Mouse (Mus musculus) kidney, postnatal 4 days (tissue): ENCODE data around the gene Gm20767.
"Not testable (repeated sequence)": the region's sequence is repeated elsewhere in the genome, so short reads cannot be mapped to it uniquely, and the experiment has no call there.

ENCODE experiments used
- DNase-seq, 2 experiments: peaks; one replicate each; pipeline ENCODE4 v3.0.0; 2021; ENCODE audit warnings: mixed read lengths in 2 of 2

The Gm20767 gene

GRCm38 (mm10) chr13:120139946-120140345 is at the start of gene Gm20767:
Gene Gm20767 (plus strand): TSS chr13:120140246.
- DNase-seq = not testable (repeated sequence)

DNA sequence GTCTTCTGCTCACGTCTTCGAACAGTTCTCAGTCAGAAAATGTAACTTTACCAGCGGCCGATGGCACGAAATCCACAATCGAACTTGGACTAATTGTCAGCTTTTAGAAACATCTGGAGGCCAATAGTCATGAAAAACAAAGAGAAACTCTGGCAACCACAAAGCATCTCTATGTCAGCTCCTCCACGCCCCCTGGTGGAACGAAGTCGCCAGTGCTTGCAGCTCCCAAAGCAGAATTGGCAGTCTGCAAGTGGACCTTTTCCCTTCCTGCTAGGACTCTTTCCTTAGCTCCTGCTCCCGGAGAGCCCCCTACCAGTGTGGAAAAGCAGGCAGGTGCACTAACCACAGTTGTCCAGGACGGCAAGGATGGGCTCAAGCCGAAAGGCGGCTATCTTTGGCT is 47.1 kb upstream of the Gm20767 start:
- DNase-seq = not testable (repeated sequence)

DNA sequence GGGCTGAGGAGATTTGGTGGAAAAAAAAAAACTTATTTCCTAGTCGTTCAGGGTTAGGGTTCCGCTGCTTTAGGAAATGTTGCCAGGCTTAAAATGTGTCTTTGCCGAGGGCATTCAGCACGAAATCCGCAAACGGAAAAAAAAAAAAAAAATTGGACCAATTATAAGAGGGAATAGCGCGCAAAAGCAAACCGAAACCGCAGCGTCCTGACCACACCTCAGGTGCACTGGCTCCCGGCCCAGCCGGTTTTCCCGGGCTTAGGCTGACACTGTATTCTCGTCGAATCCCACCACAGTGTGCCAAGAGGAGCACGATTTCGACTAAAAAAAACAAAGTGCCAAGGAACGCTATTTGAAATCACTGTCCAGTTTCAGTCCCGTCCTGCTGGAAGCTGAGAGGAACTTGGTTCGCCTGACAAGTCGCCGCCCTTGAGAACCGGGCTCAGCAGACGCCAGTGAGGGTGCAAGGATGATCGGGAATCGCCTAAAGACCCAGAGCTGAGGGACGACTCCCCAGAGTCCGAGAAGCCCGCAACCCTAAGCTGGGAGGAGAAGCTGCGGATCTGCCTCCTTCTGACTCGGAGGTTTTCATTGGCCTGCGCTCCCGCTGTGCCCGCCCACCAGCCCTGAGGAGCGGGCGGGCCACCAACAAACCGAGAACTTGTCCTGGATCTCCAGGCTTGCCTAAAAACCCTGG is 43.7 kb upstream of the Gm20767 start:
- peak; percentile 5 to 16 for DNase-seq

DNA sequence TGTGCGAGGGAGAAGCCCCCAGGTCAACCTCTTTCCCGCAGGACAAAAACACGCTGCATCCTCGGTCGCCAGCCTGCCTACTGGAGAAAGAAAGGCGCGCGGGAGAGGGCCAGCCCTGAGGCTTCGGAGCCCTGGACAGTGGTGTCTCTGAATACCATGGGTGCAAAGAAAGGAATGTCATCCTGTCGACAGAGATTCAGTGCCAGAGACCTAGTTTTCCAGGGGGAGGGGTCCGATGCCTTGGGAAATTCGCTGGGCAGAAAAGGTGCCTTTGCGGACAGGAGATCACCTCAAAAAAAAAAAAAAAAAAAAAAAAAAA is 43.1 kb upstream of the Gm20767 start:
- DNase-seq = not testable (repeated sequence)

- not testable (repeated sequence) for DNase-seq
Measured at GRCm38 (mm10) chr13:120099327-120099726, 40.7 kb upstream of the Gm20767 start.

- DNase-seq = not testable (repeated sequence)
Measured at GRCm38 (mm10) chr13:120106504-120106903, 33.5 kb upstream of the Gm20767 start.

GRCm38 (mm10) chr13:120107000-120107399 is 33.0 kb upstream of the Gm20767 start:
- DNase-seq = not testable (repeated sequence)

DNA sequence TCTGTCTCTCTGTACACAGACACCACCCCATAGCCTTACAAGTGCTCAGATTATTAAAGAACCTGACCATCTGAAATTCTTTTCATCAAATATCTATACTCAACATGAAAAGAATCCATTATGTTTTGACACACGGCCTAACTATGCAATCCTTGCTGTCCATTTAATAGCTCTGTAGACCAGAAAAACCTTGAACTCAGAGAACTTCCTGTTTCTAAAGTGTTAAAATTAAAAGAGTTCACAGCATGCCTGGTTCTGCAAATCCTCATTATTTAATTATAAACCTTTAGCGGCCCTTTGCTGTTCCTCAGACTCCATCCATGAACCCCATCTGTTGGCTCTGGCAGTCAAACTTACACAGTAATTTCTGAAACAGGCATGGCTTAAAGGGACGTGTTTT is 2.3 kb downstream of the Gm20767 start:
- DNase-seq = not testable (repeated sequence)

DNA sequence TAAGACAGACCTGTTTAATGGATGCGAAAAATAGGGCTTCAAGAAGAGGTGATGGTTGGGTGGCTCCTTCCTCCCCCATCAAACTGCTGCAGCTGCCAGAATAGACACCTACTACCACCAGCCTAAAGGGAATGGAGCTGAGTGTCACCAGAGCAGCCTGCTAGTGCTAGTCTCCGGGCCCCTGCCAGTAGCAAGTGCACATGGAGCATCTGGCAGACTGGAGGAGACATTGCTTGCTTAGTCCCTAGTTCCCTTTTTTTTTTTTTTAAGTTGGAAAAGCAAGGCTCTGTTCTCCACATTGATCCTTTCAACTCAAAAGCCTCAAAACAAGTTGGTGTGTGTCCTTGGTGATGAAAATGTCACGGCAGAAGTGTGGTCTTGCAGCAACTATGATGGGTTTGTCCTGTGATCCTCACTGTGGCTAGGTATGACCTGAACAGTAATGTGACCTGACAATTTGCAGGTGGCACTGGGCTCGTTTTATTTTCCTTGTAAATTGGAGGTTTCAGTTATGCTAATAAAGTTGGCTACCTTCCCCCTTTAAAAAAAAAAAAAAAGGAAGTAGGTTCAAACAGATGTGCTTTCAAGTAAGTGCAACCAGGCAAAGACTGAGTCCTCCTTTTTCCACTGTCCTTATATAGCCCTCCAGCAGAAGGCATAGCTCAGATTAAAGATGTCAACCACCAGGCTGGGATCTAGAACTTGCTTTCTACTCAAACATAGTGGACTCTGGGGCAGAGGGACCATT is 9.8 kb downstream of the Gm20767 start:
- not testable (repeated sequence) for DNase-seq

- DNase-seq = not testable (repeated sequence)
Measured at GRCm38 (mm10) chr13:120150589-120150988, 10.5 kb downstream of the Gm20767 start.

DNA sequence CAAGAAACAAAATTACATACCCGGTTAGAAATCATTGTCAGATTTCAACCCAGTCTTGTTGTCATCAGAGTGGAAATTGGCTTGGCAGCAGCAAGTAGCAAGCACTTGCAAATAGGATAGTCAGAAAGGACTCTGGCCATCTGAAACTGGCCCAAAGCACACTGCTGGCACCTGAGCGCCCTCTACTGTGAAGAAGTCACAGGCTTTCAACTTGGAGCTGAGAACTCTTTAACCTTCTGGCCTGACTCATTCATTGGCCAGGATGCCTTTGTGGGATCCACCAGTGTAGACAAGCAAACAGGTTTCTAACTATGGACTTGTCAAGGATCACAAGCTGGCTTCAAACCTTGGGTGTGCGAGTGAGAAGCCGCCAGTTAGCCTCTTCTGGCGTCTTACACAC is 28.3 kb downstream of the Gm20767 start:
- DNase-seq = peak in 1 of 2 experiments; percentile 4

- DNase-seq = not testable (repeated sequence)
Measured at GRCm38 (mm10) chr13:120172133-120172532, 32.1 kb downstream of the Gm20767 start, which contains the start of gene Gm21818. Gene Gm21818 (plus strand): TSS chr13:120172433.

GRCm38 (mm10) chr13:120196189-120196821 is 56.3 kb downstream of the Gm20767 start:
- DNase-seq = not testable (repeated sequence)
